Mouse (Mus musculus) CH12.LX (cell line): Measurements from ENCODE around the gene E130208F15Rik. TPM values are rescaled to one million over a fixed set of nuclear protein-coding genes. Genes with fewer than 3 reads are reported as not detected.
A peak's percentile ranks its signal among the peaks of the same experiment; 100 is the strongest.

Experiments used
- DNase-seq: peaks from one replicate; pipeline ENCODE4 v3.0.0-alpha.2; 2013; ENCODE audit errors: extremely low read depth
- H3K27ac ChIP-seq: 2 replicates; pipeline ENCODE4 v1.5.1; 2012; ENCODE audit warnings: low read depth, mild to moderate bottlenecking, control low read depth, moderate library complexity; ENCODE audit not compliant: insufficient read depth
- H3K27me3 ChIP-seq: replicated peaks from 2 replicates; pipeline ENCODE3; 2012; ENCODE audit warnings: inconsistent platforms
- H3K36me3 ChIP-seq, 2 experiments: replicated peaks in 1 of 2; 2 replicates each; pipeline versions ENCODE3 to v1.6.1; 2012; ENCODE audit warnings: inconsistent platforms in 1 of 2, low read length in 1 of 2, mild to moderate bottlenecking in 1 of 2, mixed read lengths in 1 of 2, moderate library complexity in 1 of 2; ENCODE audit not compliant: control insufficient read depth in 1 of 2, insufficient read depth in 1 of 2
- H3K4me1 ChIP-seq, 2 experiments: 2 replicates each; pipeline ENCODE4 v1.6.1; 2012; ENCODE audit warnings: inconsistent platforms in 1 of 2, moderate library complexity in 1 of 2; ENCODE audit not compliant: insufficient read depth in 2 of 2, control insufficient read depth in 1 of 2
- H3K4me2 ChIP-seq: 2 replicates; pipeline ENCODE4 v1.6.1; 2012; ENCODE audit warnings: low read depth, mild to moderate bottlenecking, control low read depth; ENCODE audit not compliant: poor library complexity, insufficient read depth, severe bottlenecking
- H3K4me3 ChIP-seq, 3 experiments: fragments of 150-350 bp in 1 of 3; sonication (generic) in 1 of 3; replicated peaks in 1 of 3; 2 replicates each; pipeline versions ENCODE3 to v1.5.1; 2011 to 2012; ENCODE audit warnings: low read depth in 2 of 3, low read length in 2 of 3, mild to moderate bottlenecking in 2 of 3, moderate library complexity in 2 of 3, control low read depth in 1 of 3, improper control_type of control experiment in 1 of 3, inconsistent platforms in 1 of 3, mixed read lengths in 1 of 3; ENCODE audit not compliant: poor library complexity in 1 of 3
- H3K79me2 ChIP-seq: replicated peaks from 2 replicates; pipeline ENCODE4 v1.6.1; 2012; ENCODE audit warnings: mild to moderate bottlenecking, moderate library complexity; ENCODE audit not compliant: control insufficient read depth, poor library complexity, insufficient read depth, severe bottlenecking; ENCODE audit errors: extremely low read depth
- H3K9ac ChIP-seq: 2 replicates; pipeline ENCODE4 v1.6.1; 2012; ENCODE audit warnings: low read depth, mild to moderate bottlenecking, control low read depth, moderate library complexity; ENCODE audit not compliant: insufficient read depth
- H3K9me3 ChIP-seq: replicated peaks from 2 replicates; pipeline ENCODE3; 2012; ENCODE audit warnings: low read length, inconsistent platforms, mixed read lengths
- BHLHE40 ChIP-seq: IDR thresholded peaks from 2 replicates; pipeline ENCODE4 v1.6.1; 2011; ENCODE audit warnings: mild to moderate bottlenecking, low read depth, low read length, improper control_type of control experiment
- CHD1 ChIP-seq: IDR thresholded peaks from 2 replicates; pipeline ENCODE4 v1.6.1; 2012; ENCODE audit warnings: low read depth, low read length, improper control_type of control experiment, inconsistent platforms
- CHD2 ChIP-seq: IDR thresholded peaks from 2 replicates; pipeline ENCODE4 v1.6.1; 2011; ENCODE audit warnings: low read length, improper control_type of control experiment
- CTCF ChIP-seq, 2 experiments: IDR thresholded peaks in 1 of 2; conservative IDR thresholded peaks in 1 of 2; 2 replicates each; pipeline ENCODE4 v1.5.1; 2011 to 2012; ENCODE audit warnings: low read depth in 2 of 2, low read length in 2 of 2, improper control_type of control experiment in 1 of 2, inconsistent platforms in 1 of 2, mild to moderate bottlenecking in 1 of 2, moderate library complexity in 1 of 2
- E2F4 ChIP-seq: IDR thresholded peaks from 2 replicates; pipeline ENCODE4 v1.6.1; 2011; ENCODE audit warnings: low read depth, low read length, improper control_type of control experiment; ENCODE audit not compliant: insufficient replicate concordance
- ELF1 ChIP-seq: IDR thresholded peaks from 2 replicates; pipeline ENCODE4 v1.6.1; 2014; ENCODE audit warnings: low read depth, mild to moderate bottlenecking, inconsistent platforms, low read length, improper control_type of control experiment
- EP300 ChIP-seq: IDR thresholded peaks from 2 replicates; pipeline ENCODE4 v1.6.1; 2011; ENCODE audit warnings: low read length, improper control_type of control experiment
- ETS1 ChIP-seq: conservative IDR thresholded peaks from 2 replicates; pipeline ENCODE4 v1.6.1; 2012; ENCODE audit warnings: low read depth, mild to moderate bottlenecking, inconsistent platforms, low read length, improper control_type of control experiment, moderate library complexity
- GABPA ChIP-seq: IDR thresholded peaks from 2 replicates; pipeline ENCODE4 v1.6.1; 2012; ENCODE audit warnings: low read depth, low read length, improper control_type of control experiment, inconsistent platforms; ENCODE audit not compliant: insufficient replicate concordance
- HCFC1 ChIP-seq: IDR thresholded peaks from 2 replicates; pipeline ENCODE4 v1.6.1; 2012; ENCODE audit warnings: low read depth, mild to moderate bottlenecking, inconsistent platforms, low read length, improper control_type of control experiment
- IRF4 ChIP-seq: IDR thresholded peaks from 2 replicates; pipeline ENCODE4 v1.6.1; 2014; ENCODE audit warnings: low read depth, mild to moderate bottlenecking, inconsistent platforms, low read length, improper control_type of control experiment
- JUN ChIP-seq: IDR thresholded peaks from 2 replicates; pipeline ENCODE4 v1.6.1; 2011; ENCODE audit warnings: low read depth, mild to moderate bottlenecking, low read length, improper control_type of control experiment, moderate library complexity; ENCODE audit not compliant: insufficient read depth
- JUND ChIP-seq: conservative IDR thresholded peaks from 2 replicates; pipeline ENCODE4 v1.6.1; 2011; ENCODE audit warnings: low read depth, low read length, improper control_type of control experiment
- KAT2A ChIP-seq: IDR thresholded peaks from 2 replicates; pipeline ENCODE4 v1.6.1; 2012; ENCODE audit warnings: low read length, improper control_type of control experiment, inconsistent platforms; ENCODE audit not compliant: insufficient replicate concordance
- MAFK ChIP-seq: IDR thresholded peaks from 2 replicates; pipeline ENCODE4 v1.6.1; 2011; ENCODE audit warnings: low read length, improper control_type of control experiment; ENCODE audit not compliant: insufficient replicate concordance
- MAX ChIP-seq: IDR thresholded peaks from 2 replicates; pipeline ENCODE4 v1.6.1; 2011; ENCODE audit warnings: low read length, improper control_type of control experiment
- MAZ ChIP-seq: IDR thresholded peaks from 2 replicates; pipeline ENCODE4 v1.6.1; 2012; ENCODE audit warnings: low read depth, mild to moderate bottlenecking, inconsistent platforms, low read length, improper control_type of control experiment, moderate library complexity
- MEF2A ChIP-seq: IDR thresholded peaks from 2 replicates; pipeline ENCODE4 v1.6.1; 2014; ENCODE audit warnings: low read depth, mild to moderate bottlenecking, inconsistent platforms, low read length, improper control_type of control experiment, borderline replicate concordance
- MXI1 ChIP-seq: IDR thresholded peaks from 2 replicates; pipeline ENCODE4 v1.6.1; 2011; ENCODE audit warnings: mild to moderate bottlenecking, low read depth, low read length, improper control_type of control experiment
- MYC ChIP-seq: IDR thresholded peaks from 2 replicates; pipeline ENCODE4 v1.6.1; 2011; ENCODE audit warnings: low read depth, mild to moderate bottlenecking, improper control_type of control experiment, low read length
- NELFE ChIP-seq: IDR thresholded peaks from 2 replicates; pipeline ENCODE4 v1.6.1; 2011; ENCODE audit warnings: low read depth, low read length, improper control_type of control experiment
- NRF1 ChIP-seq: IDR thresholded peaks from 2 replicates; pipeline ENCODE4 v1.6.1; 2014; ENCODE audit warnings: low read depth, mild to moderate bottlenecking, inconsistent platforms, low read length, improper control_type of control experiment, moderate library complexity
- PAX5 ChIP-seq: IDR thresholded peaks from 2 replicates; pipeline ENCODE4 v1.6.1; 2012; ENCODE audit warnings: low read length, inconsistent platforms, mixed read lengths
- POLR2A ChIP-seq: IDR thresholded peaks from 2 replicates; pipeline ENCODE4 v1.6.1; 2011; ENCODE audit warnings: low read depth, mild to moderate bottlenecking, improper control_type of control experiment, low read length
- POLR2AphosphoS2 ChIP-seq: IDR thresholded peaks from 2 replicates; pipeline ENCODE4 v1.6.1; 2011; ENCODE audit warnings: low read depth, low read length, improper control_type of control experiment
- RAD21 ChIP-seq: IDR thresholded peaks from 2 replicates; pipeline ENCODE4 v1.6.1; 2011; ENCODE audit warnings: low read depth, mild to moderate bottlenecking, low read length, improper control_type of control experiment, moderate library complexity
- RCOR1 ChIP-seq: conservative IDR thresholded peaks from 2 replicates; pipeline ENCODE4 v1.6.1; 2012; ENCODE audit warnings: low read depth, mild to moderate bottlenecking, inconsistent platforms, low read length, improper control_type of control experiment
- SIN3A ChIP-seq: IDR thresholded peaks from 2 replicates; pipeline ENCODE4 v1.6.1; 2012; ENCODE audit warnings: low read length, improper control_type of control experiment, inconsistent platforms
- SMC3 ChIP-seq: IDR thresholded peaks from 2 replicates; pipeline ENCODE4 v1.6.1; 2011; ENCODE audit warnings: low read depth, low read length, improper control_type of control experiment
- TBP ChIP-seq: conservative IDR thresholded peaks from 2 replicates; pipeline ENCODE4 v1.6.1; 2011; ENCODE audit warnings: low read depth, low read length, improper control_type of control experiment
- TCF12 ChIP-seq: IDR thresholded peaks from 2 replicates; pipeline ENCODE4 v1.6.1; 2014; ENCODE audit warnings: low read depth, mild to moderate bottlenecking, inconsistent platforms, low read length, improper control_type of control experiment
- UBTF ChIP-seq: IDR thresholded peaks from 2 replicates; pipeline ENCODE4 v1.6.1; 2012; ENCODE audit warnings: low read depth, mild to moderate bottlenecking, inconsistent platforms, low read length, improper control_type of control experiment, moderate library complexity
- USF1 ChIP-seq: IDR thresholded peaks from 2 replicates; pipeline ENCODE4 v1.6.1; 2014; ENCODE audit warnings: low read depth, mild to moderate bottlenecking, inconsistent platforms, low read length, improper control_type of control experiment
- USF2 ChIP-seq: conservative IDR thresholded peaks from 2 replicates; pipeline ENCODE4 v1.6.1; 2011; ENCODE audit warnings: low read depth, low read length, improper control_type of control experiment
- ZC3H11A ChIP-seq: IDR thresholded peaks from 2 replicates; pipeline ENCODE4 v1.6.1; 2012; ENCODE audit warnings: low read depth, mild to moderate bottlenecking, inconsistent platforms, low read length, improper control_type of control experiment
- ZKSCAN1 ChIP-seq: IDR thresholded peaks from 2 replicates; pipeline ENCODE4 v1.6.1; 2012; ENCODE audit warnings: low read depth, inconsistent platforms, low read length, improper control_type of control experiment, borderline replicate concordance
- ZMIZ1 ChIP-seq: IDR thresholded peaks from 2 replicates; pipeline ENCODE4 v1.6.1; 2012; ENCODE audit warnings: low read depth, mild to moderate bottlenecking, inconsistent platforms, low read length, improper control_type of control experiment
- ZNF384 ChIP-seq: IDR thresholded peaks from 2 replicates; pipeline ENCODE4 v1.6.1; 2012; ENCODE audit warnings: low read depth, low read length, improper control_type of control experiment, inconsistent platforms
- dilution Hi-C: fragments of 300-500 bp; cut with MboI; formaldehyde crosslinking; loops from 2 replicates; pipeline ENCODE4 v1.14.3; 2020; ENCODE audit warnings: low sequenced_read_pairs; ENCODE audit not compliant: extremely low pct_unique_long_range_greater_than_20kb, extremely low pct_ligation_motif_present
- in situ Hi-C: fragments of 300-500 bp; cut with MboI; formaldehyde crosslinking; loops from 3 replicates; pipeline ENCODE4 v1.14.3; 2019; ENCODE audit warnings: low sequenced_read_pairs, low pct_ligation_motif_present, low pct_unique_long_range_greater_than_20kb, mixed read lengths
- polyA plus RNA-seq: library from polyadenylated mRNA; unstranded; fragments of >175 nt; gene quantifications from 2 replicates; pipeline ENCODE4 v1.2.1, GENCODE M21; 2012; ENCODE audit warnings: low read depth; ENCODE audit not compliant: insufficient read length
- total RNA-seq, 2 experiments: library from RNA; depleted of rRNA; stranded (reverse); fragments of 300-350 nt in 1 of 2; fragments of >200 nt in 1 of 2; gene quantifications; 2 replicates each; pipeline ENCODE4 v1.2.3; 2012 to 2014

Gene E130208F15Rik
- total and polyA plus RNA-seq, 3 experiments: 0.70 to 9.7 (median 5.6) TPM

DNA sequence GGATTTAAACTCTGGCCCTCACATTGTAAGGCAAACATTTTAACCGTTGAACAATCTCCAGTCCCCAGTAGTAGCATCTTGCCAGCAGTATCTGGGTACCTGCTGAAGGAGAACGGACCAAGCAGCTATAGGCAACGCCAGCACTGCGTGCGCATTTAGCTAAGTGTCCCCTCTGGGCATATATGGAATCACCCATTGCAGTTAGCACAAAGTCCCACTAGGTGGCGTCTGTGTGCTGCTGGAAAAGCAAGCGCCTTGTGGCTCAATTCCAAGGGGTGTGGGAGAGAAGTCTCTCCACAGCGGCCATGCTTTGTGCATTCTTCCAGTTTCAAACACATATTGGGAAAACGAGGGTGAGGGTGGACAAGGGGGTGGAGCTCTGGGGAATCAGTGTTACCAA lies 14.8 kb downstream of the E130208F15Rik start:
- H3K9ac ChIP-seq: no peak overlapping the region
- H3K9me3 ChIP-seq: no peaks in the 10 kb centered on the region
- in situ Hi-C loops: no loop called here
- no peaks in the 10 kb centered on the region for H3K36me3 ChIP-seq
- H3K4me1 ChIP-seq: peaks cover 2 to 4% of the 10 kb centered on the region in 2 experiments; a peak in 2 of 4 replicates
- H3K27ac ChIP-seq: no peak overlapping the region
- TF ChIP-seq ELF1 (no peak), POLR2AphosphoS2 (no peak), RCOR1 (no peak), MAX (peak; percentile 30; the same call in 1 of the 2 replicates), GABPA (no peak), UBTF (no peak), MAZ (no peak), TCF12 (no peak), MXI1 (no peak), ZC3H11A (peak; percentile 36; the same call in 1 of the 2 replicates), KAT2A (no peak), JUN (no peak), PAX5 (no peak), IRF4 (no peak), SIN3A (0 out of 2 replicates have a peak, but pooled peaks have one; percentile 25), E2F4 (no peak), ZNF384 (no peak), NELFE (no peak), CHD1 (no peak), ZMIZ1 (no peak), MAFK (no peak), HCFC1 (no peak), USF2 (no peak), ZKSCAN1 (no peak), POLR2A (no peak), EP300 (no peak), USF1 (no peak), MEF2A (0 out of 2 replicates have a peak, but pooled peaks have one; percentile 15), TBP (no peak), NRF1 (peak; percentile 41), ETS1 (no peak), CHD2 (no peak), CTCF (conservative IDR thresholded peaks at IDR 0.05 in 1 of 2, IDR thresholded peaks at IDR 0.05 in 1 of 2; ENCODE audit: low read depth in 2 of 2, low read length in 2 of 2) (peak; percentile 92 to 93), JUND (no peak), SMC3 (peak; percentile 83), BHLHE40 (no peak), MYC (no peak), RAD21 (peak; percentile 83)
- H3K27me3 ChIP-seq: peaks cover 84% of the 10 kb centered on the region
- DNase-seq: peak; percentile 72
- H3K4me3 ChIP-seq: no peak overlapping the region
- dilution Hi-C loops: no loop called here
- H3K4me2 ChIP-seq: no peak overlapping the region
- H3K79me2 ChIP-seq: no peaks in the 10 kb centered on the region
